Mouse (Mus musculus) Muller cell, postnatal 12 days (primary cell): ENCODE measurements around the gene 5730409E04Rik.

Experiments
- DNase-seq: peaks from one replicate; pipeline ENCODE4 v3.0.0-alpha.2; 2015; ENCODE audit errors: inconsistent ontology term

The 5730409E04Rik gene

GRCm38 (mm10) chr4:126636330-126636729 is 26.7 kb downstream of the 5730409E04Rik start:
- DNase-seq = no peak

GRCm38 (mm10) chr4:126637446-126637845 is 27.8 kb downstream of the 5730409E04Rik start:
- no peak for DNase-seq

GRCm38 (mm10) chr4:126639339-126639738 is 29.7 kb downstream of the 5730409E04Rik start:
- DNase-seq = no peak

GRCm38 (mm10) chr4:126641901-126642300 is 32.3 kb downstream of the 5730409E04Rik start:
- no peak for DNase-seq

GRCm38 (mm10) chr4:126643815-126644214 is 34.2 kb downstream of the 5730409E04Rik start:
- DNase-seq = no peak

GRCm38 (mm10) chr4:126644333-126644963 is 34.8 kb downstream of the 5730409E04Rik start:
- no peak for DNase-seq

GRCm38 (mm10) chr4:126647996-126648910 is 38.6 kb downstream of the 5730409E04Rik start:
- peak; percentile 84 for DNase-seq

GRCm38 (mm10) chr4:126653148-126653547 is 43.5 kb downstream of the 5730409E04Rik start:
- DNase-seq = no peak

GRCm38 (mm10) chr4:126655356-126655755 is 45.7 kb downstream of the 5730409E04Rik start:
- peak; percentile 16 for DNase-seq

GRCm38 (mm10) chr4:126661249-126661648 is 51.6 kb downstream of the 5730409E04Rik start:
- DNase-seq = no peak
